Mouse (Mus musculus): ENCODE results near the gene Cebpa. TPM values are rescaled to one million over a fixed set of nuclear protein-coding genes. Genes with fewer than 3 reads are reported as not detected.

Cebpa gene
- total RNA-seq (2021), result 1 to 10 TPM; 6.2 to 7.3 TPM
- long read RNA-seq, experiment 1, transcript Cebpa-201 (1 exons, 2,626 nt), result major isoform, 5 of 5 reads
- long read RNA-seq, experiment 1, partial matches to known transcripts, result 0 of 5 reads
- long read RNA-seq, experiment 1, other reads (novel, unspliced or antisense), result 0 of 5 reads
- long read RNA-seq, experiment 2, transcript Cebpa-201 (1 exons, 2,626 nt), result major isoform, 6 of 6 reads
- long read RNA-seq, experiment 2, partial matches to known transcripts, result 0 of 6 reads
- long read RNA-seq, experiment 2, other reads (novel, unspliced or antisense), result 0 of 6 reads

GRCm38 (mm10) chr7:35118841-35119413 is at the start of gene Cebpa:
Gene Cebpa (plus strand): TSS chr7:35119293.
- DNase-seq (ENCODE audit: low spot score in 2 of 2), result peak; percentile 92 to 95
- intact Hi-C loops (cut with DNase I), result loop anchor here (2.0 to 5.0 kb wide), 3 partner anchors 50 to 87 kb away; partner anchors contain the start of gene Cebpg

DNA sequence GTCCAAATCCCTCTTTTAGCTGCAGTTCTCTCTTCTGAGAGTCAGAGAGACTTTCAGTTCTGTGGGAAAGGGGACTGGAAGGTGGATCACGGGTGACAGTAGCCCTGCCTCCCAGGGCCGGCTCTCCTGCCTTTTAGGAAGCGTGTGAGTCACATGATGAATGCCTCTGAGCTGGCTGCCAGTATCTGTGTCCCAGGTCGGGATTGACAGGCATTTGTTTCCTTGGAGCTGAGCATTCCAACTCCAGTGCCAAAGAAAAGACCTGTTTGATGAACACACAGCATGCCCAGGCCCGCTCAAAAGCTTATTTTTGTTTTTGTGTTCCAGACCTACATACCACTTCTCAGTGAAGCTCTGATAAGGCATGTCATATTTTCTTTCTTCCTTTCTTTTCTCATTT is 42.4 kb upstream of the Cebpa start:
- intact Hi-C loops (cut with DNase I), result no loop called here
- no peak for DNase-seq (ENCODE audit: low spot score in 2 of 2)

DNA sequence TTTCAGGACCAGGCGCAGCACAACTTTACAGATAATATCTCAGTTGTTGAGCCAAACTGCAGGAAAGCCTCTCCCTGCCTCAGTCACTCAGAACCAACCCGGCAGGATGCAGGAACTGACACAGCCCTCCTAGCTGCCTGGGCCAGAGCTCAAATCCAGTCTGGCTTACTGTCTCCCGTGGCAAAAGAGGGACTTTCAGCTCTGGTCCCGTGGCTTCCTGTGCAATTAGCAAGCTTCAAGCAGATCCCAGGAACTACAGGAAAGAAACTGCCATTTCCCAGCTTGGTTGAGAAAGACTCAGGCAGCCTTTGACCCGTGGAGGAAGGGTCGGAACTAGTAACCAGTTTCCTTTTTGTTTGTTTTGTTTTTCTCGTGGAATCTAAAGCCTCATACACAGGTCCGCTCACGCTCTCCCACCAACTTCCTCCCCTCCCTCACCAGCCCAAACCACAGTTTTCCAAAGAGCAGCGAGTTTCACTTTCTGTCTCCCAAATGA is 38.2 kb upstream of the Cebpa start:
- intact Hi-C loops (cut with DNase I), result no loop called here
- no peak for DNase-seq (ENCODE audit: low spot score in 2 of 2)

- DNase-seq (ENCODE audit: low spot score in 2 of 2), result no peak
- intact Hi-C loops (cut with DNase I), result no loop called here
These were observed 37.5 kb upstream of the Cebpa start for GRCm38 (mm10) chr7:35081406-35082104.

- DNase-seq (ENCODE audit: low spot score in 2 of 2), result no peak
- intact Hi-C loops (cut with DNase I), result no loop called here
These were observed 34.3 kb upstream of the Cebpa start for GRCm38 (mm10) chr7:35084565-35085360.

DNA sequence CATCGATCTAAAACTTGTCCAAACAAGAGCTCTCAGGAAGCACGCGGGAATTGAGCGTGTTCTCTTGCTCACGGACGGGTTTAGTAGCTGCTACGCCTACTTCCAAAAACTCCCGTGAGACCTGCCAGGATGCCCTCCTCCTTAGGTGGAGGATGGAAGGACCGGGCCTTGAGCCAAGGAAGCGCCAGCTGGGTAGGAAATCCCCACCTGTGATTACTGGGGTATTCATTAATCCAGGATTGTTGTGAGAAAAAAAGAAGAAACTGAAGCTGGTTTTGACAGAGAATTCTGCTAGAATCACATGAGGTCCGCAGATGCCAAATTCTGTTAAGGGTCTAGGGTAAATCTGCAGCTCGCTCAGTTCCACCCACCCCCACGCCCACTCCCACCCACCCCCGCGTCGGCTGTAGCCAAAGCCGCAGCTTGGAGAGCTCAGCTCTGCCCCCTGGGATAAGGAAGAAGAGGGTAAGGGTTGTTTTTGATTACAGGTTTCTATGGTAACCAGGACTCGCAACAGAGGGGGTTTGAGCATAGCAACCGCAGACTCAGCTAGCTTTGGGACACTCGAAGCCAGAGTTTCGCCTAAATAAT is 32.7 kb upstream of the Cebpa start:
- intact Hi-C loops (cut with DNase I), result no loop called here

GRCm38 (mm10) chr7:35090550-35090949 is 28.5 kb upstream of the Cebpa start:
- no peak for DNase-seq (ENCODE audit: low spot score in 2 of 2)
- intact Hi-C loops (cut with DNase I), result no loop called here

More for the DNA sequence above, 32.7 kb upstream of the Cebpa start:
- DNase-seq (ENCODE audit: low spot score in 2 of 2), result peak; percentile 29 to 56

GRCm38 (mm10) chr7:35094975-35095678 is 24.0 kb upstream of the Cebpa start:
- intact Hi-C loops (cut with DNase I), result no loop called here

GRCm38 (mm10) chr7:35098777-35099176 is 20.3 kb upstream of the Cebpa start:
- intact Hi-C loops (cut with DNase I), result no loop called here
- no peak for DNase-seq (ENCODE audit: low spot score in 2 of 2)

More at GRCm38 (mm10) chr7:35094975-35095678, 24.0 kb upstream of the Cebpa start:
- DNase-seq (ENCODE audit: low spot score in 2 of 2), result no peak

DNA sequence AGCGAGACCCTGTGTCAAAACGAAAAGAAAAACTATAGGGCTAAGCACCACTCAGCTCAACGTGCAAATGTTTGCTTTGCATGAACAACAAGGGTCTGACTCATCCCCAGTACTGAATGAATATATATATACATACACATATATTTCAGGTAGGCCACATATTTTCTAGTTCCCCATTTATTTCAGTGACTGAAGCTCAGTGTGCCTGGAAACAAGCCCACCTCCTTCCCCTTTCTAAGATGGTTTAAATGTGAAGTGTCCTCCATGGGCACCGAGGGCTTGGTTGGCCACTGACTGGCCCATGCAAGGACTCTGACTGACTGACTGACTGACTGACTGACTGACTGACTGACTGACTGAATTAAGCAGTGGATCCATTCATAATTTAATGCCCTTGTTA is 19.6 kb upstream of the Cebpa start:
- intact Hi-C loops (cut with DNase I), result no loop called here

GRCm38 (mm10) chr7:35106614-35107013 is 12.5 kb upstream of the Cebpa start:
- no peak for DNase-seq (ENCODE audit: low spot score in 2 of 2)
- intact Hi-C loops (cut with DNase I), result no loop called here

More for the DNA sequence above, 19.6 kb upstream of the Cebpa start:
- no peak for DNase-seq (ENCODE audit: low spot score in 2 of 2)

- intact Hi-C loops (cut with DNase I), result no loop called here
- no peak for DNase-seq (ENCODE audit: low spot score in 2 of 2)
These were observed 11.5 kb upstream of the Cebpa start for GRCm38 (mm10) chr7:35107630-35108029.

- intact Hi-C loops (cut with DNase I), result no loop called here
- DNase-seq (ENCODE audit: low spot score in 2 of 2), result no peak
These were observed 11.0 kb upstream of the Cebpa start for GRCm38 (mm10) chr7:35108046-35108445.

DNA sequence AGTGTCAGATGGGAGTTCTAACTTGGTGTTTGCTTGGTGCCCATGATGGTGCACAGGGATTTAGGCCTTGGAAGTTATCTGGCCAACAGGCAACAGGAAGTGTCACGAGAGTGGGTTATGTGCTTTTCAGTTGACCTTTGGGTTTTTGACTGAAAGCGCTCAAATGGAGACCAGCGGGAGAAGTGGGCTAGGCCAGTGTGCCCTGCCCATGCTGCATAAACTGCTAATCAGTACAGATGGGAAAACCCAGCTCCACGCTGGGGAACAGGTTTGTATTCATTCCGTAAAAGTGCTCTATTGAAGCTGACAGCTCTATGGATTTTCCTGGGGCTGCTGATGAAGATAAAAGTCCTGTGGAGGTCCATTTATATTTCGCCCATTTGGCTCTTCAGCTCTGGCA is 10.4 kb upstream of the Cebpa start:
- intact Hi-C loops (cut with DNase I), result no loop called here

GRCm38 (mm10) chr7:35113136-35113535 is 6.0 kb upstream of the Cebpa start:
- DNase-seq (ENCODE audit: low spot score in 2 of 2), result no peak
- intact Hi-C loops (cut with DNase I), result no loop called here

More for the DNA sequence above, 10.4 kb upstream of the Cebpa start:
- DNase-seq (ENCODE audit: low spot score in 2 of 2), result no peak

DNA sequence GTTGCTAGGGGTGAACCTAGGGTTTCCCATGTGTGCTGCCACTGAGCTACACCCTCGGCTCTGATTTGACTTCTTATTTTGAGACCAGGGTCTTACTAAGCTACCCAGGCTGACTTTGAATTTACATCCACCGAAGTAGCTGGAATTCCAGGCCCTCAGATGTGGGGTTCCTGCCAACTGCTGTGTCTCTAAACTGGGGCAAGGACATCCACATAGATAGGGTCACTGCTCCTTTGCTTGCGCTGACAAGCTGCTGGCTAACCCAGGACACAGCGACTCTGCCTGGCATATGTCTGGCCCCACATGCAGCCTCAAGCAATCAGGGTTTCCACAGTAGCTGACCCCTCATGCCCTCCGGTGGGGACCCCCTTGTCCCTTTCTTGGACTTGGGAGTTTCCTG is 5.4 kb upstream of the Cebpa start:
- intact Hi-C loops (cut with DNase I), result no loop called here
- no peak for DNase-seq (ENCODE audit: low spot score in 2 of 2)

DNA sequence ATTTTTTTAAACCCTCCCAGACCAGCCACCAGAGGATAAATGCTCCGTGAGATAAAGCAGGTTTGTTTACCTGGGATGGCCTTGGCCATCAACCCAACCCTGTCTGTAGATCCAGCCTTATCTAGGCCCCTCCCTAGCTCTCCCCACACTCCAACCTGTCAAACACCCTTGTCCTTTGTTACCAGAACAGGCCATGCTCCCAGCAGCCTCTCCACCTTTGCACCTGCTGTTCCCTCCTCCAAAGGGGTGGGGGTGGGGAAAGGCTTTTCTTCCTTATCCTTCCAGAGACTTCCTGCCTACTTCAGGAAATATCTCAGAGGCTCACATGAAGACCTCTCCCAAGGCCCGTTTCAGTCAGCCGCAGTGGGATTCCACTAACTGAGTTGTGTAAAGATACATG is 2.6 kb upstream of the Cebpa start:
- intact Hi-C loops (cut with DNase I), result loop anchor here (5.0 kb wide), 1 partner anchor 84 kb away; no protein-coding TSS in a partner anchor
- no peak for DNase-seq (ENCODE audit: low spot score in 2 of 2)

DNA sequence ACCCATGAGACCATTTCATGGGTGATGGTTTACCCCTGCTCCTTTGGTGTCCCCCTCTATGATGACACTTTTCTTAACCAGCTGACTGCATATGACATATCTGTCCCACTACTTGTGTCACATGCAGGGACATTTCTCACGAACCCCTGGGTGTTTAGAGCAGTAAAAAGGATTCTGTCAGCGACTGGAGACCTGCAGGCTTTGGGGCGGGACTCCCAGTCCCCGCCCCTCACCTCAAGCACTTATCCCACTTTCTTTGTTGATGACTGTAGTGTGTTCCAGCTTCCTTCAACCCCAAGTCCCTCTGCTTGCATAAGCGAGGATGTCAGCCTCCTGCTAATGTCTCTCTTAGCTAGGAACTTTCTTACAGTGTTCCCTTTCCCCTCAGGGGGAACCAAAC is 2.0 kb upstream of the Cebpa start:
- intact Hi-C loops (cut with DNase I), result loop anchor here (5.0 kb wide), 1 partner anchor 85 kb away; no protein-coding TSS in a partner anchor
- no peak for DNase-seq (ENCODE audit: low spot score in 2 of 2)

- no peak for DNase-seq (ENCODE audit: low spot score in 2 of 2)
- intact Hi-C loops (cut with DNase I), result loop anchor here (2.0 to 5.0 kb wide), 3 partner anchors 51 to 85 kb away; partner anchors contain the start of gene Cebpg
These were observed 1.4 kb upstream of the Cebpa start for GRCm38 (mm10) chr7:35117761-35118098.
